Mouse (Mus musculus) MEL (cell line): Measurements from ENCODE around the gene Rfxank.

ENCODE experiments used
- CTCF ChIP-seq, 3 experiments: IDR thresholded peaks in 2 of 3; conservative IDR thresholded peaks in 1 of 3; 2 replicates each; pipeline ENCODE4 v1.5.1; 2011 to 2012; ENCODE audit warnings: low read length in 3 of 3, low read depth in 2 of 3, mild to moderate bottlenecking in 2 of 3, improper control_type of control experiment in 1 of 3, inconsistent platforms in 1 of 3, mixed read lengths in 1 of 3, moderate library complexity in 1 of 3; ENCODE audit not compliant: control insufficient read depth in 1 of 3, insufficient read depth in 1 of 3, poor library complexity in 1 of 3, severe bottlenecking in 1 of 3
- E2F4 ChIP-seq: IDR thresholded peaks from 2 replicates; pipeline ENCODE4 v1.6.1; 2011; ENCODE audit warnings: low read depth, low read length, improper control_type of control experiment, borderline replicate concordance
- KAT2A ChIP-seq: conservative IDR thresholded peaks from 2 replicates; pipeline ENCODE4 v1.6.1; 2012; ENCODE audit warnings: low read depth, low read length, improper control_type of control experiment, inconsistent platforms
- MYC ChIP-seq: IDR thresholded peaks from 2 replicates; pipeline ENCODE4 v1.6.1; 2011; ENCODE audit warnings: low read depth, mild to moderate bottlenecking, low read length, improper control_type of control experiment, moderate library complexity
- POLR2A ChIP-seq, 2 experiments: IDR thresholded peaks; 2 replicates each; pipeline ENCODE4 v1.6.1; 2011 to 2012; ENCODE audit warnings: low read length in 2 of 2, mild to moderate bottlenecking in 2 of 2, control low read depth in 1 of 2, improper control_type of control experiment in 1 of 2, low read depth in 1 of 2, moderate library complexity in 1 of 2; ENCODE audit not compliant: control insufficient read depth in 1 of 2, insufficient read depth in 1 of 2, poor library complexity in 1 of 2
- SMC3 ChIP-seq: IDR thresholded peaks from 2 replicates; pipeline ENCODE4 v1.6.1; 2011; ENCODE audit warnings: low read depth, low read length, improper control_type of control experiment
- TAL1 ChIP-seq: IDR thresholded peaks from 2 replicates; pipeline ENCODE4 v1.6.1; 2012; ENCODE audit warnings: mild to moderate bottlenecking, inconsistent platforms, low read length, moderate library complexity, mixed read lengths
- USF2 ChIP-seq, 2 experiments: IDR thresholded peaks; 2 replicates each; pipeline ENCODE4 v1.6.1; 2011 to 2012; ENCODE audit warnings: improper control_type of control experiment in 2 of 2, low read length in 2 of 2, borderline replicate concordance in 1 of 2, inconsistent platforms in 1 of 2, low read depth in 1 of 2, mild to moderate bottlenecking in 1 of 2; ENCODE audit not compliant: insufficient read depth in 1 of 2
- ZC3H11A ChIP-seq: IDR thresholded peaks from 2 replicates; pipeline ENCODE4 v1.6.1; 2012; ENCODE audit warnings: low read depth, mild to moderate bottlenecking, inconsistent platforms, low read length, improper control_type of control experiment
- ZNF384 ChIP-seq: IDR thresholded peaks from 2 replicates; pipeline ENCODE4 v1.6.1; 2012; ENCODE audit warnings: low read depth, mild to moderate bottlenecking, inconsistent platforms, low read length, improper control_type of control experiment

DNA sequence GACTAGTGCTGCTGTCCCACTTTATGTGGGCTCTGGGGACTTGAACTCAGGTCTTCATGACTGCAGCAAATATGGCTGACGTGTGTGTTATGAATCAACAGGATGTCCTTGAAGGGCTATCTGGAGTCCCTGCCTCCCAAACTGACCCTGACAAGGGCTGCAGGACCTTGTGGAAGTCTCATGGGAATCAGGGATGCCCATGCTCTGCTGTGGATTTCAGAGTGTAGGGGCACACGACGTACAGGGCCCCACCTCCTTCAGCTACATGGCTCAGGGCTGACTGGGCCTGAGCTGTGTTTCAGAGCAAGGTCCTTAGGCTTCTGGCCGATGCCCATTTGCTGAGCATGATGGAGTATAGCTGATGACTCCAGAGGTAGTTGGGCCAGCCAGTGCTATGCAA, 44.2 kb upstream of the Rfxank start:
- TF ChIP-seq ZC3H11A (no peak), TAL1 (no peak), POLR2A (IDR thresholded peaks at IDR 0.05; ENCODE audit: control insufficient read depth in 1 of 2, insufficient read depth in 1 of 2, low read depth in 1 of 2, low read length in 2 of 2, poor library complexity in 1 of 2) (no peak), SMC3 (no peak), CTCF (IDR thresholded peaks at IDR 0.05 in 2 of 3, conservative IDR thresholded peaks at IDR 0.05 in 1 of 3; ENCODE audit: control insufficient read depth in 1 of 3, insufficient read depth in 1 of 3, low read depth in 2 of 3, low read length in 3 of 3, poor library complexity in 1 of 3, severe bottlenecking in 1 of 3) (no peak), E2F4 (no peak), USF2 (IDR thresholded peaks at IDR 0.05; ENCODE audit: borderline replicate concordance in 1 of 2, insufficient read depth in 1 of 2, low read depth in 1 of 2, low read length in 2 of 2) (no peak), ZNF384 (no peak), KAT2A (no peak), MYC (no peak)
